Mouse (Mus musculus) spleen, postnatal 36 days (tissue): ENCODE data around the gene Sesn2.
"Not testable (repeated sequence)": the region's sequence is repeated elsewhere in the genome, so short reads cannot be mapped to it uniquely, and the experiment has no call there.

Experiments used
- DNase-seq, 2 experiments: peaks; one replicate each; pipeline ENCODE4 v3.0.0; 2022; ENCODE audit warnings: low spot score in 2 of 2, mixed read lengths in 1 of 2

The Sesn2 gene

DNA sequence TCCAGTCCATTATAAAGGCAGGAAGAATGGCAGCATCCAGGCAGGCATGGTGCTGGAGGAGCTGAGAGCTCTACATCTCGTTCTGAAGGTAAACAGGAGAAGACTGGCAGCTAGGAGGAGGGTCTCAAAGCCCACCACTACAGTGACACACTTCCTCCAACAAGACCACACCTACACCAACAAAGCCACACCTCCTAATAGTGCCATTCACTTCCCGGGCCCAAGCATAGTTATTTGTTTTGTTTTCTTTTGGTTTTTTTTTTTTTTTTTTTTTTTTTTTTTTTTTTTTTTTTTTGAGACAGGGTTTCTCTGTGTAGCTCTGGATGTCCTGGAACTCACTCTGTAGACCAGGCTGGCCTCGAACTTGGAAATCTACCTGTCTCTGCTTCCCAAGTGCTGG is 28.2 kb downstream of the Sesn2 start:
- not testable (repeated sequence) for DNase-seq

DNA sequence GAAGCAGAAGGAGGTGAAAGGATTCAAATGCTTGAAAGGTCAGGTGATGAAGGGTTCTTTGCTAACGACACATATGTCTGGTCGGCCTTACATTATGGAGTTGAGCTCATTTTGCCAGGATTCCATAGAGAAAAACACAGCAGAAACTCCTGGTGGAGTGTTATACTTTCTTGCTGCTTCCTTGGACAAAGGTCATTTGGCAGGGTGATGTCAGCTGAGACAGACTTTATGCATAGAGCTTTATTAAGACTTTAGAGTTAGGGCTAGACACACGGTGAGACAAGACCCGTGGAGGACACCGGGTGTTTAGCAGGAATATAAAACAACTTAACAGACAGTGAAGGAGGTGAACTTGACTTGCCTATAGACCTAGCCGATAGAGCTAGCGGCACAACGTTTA is 32.5 kb downstream of the Sesn2 start:
- DNase-seq, result no peak

DNA sequence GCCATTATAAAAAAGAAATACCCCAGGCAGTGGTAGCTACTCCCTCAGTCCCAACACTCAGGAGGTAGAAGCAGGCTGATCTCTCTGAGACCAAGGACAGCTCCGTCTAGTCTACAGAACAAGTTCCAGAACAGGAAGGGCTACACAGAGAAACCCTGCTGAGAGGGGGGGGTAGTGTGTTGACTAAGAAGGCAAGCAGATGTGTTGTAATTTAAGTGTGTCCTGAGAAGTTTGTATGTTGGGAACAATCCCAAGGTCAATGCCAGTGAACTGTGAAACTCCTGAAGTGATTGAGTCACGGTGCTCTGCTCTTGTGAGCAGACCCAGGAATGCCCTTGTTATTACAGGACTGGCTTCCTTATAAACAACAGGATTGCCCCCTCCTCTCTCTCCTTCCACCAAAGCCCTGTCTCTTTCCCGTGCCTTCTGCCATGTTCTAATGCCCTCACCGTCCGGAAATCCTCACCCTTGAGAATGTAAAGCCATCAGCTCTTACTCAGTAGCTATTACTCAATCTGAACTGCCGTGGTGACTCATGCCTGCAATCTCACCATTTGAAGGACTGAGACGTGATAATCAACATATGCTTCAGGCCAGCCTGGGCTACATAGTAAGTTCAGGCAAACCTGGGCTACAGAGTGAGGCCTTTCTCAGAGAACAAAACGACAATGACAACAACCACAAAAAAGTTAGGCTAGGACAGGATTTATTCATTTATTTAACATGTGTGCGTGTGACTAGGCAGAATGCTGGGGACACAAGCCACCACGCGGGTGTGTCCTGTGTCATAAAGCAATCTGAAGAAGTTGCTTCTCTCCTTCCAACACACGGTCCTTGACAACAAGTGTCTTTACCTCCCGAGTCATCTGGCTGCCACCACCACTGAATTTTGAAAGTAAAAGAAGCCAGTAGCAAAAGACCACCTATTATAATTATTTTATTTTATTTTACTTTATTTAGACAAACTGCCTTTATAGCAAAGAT is 34.1 kb downstream of the Sesn2 start:
- DNase-seq, result no peak

DNA sequence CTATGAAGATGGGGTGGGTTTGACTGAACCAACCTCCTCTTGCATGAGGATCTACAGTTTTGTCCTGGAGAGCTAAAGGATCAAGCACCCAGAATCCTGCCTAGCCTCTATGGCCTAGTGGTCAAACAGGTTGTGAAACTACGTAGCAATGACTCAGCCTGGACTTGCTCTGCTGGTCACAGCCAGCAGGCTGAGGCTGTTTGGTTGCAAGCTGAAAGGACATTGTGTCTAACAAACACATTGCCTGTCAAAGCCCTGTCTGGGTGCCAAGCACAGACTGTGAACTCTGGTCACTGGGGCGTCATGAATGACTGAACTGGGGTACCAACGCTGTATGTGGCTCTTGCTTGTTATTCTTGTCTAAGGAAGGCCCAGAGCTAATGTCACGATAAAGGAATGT is 35.7 kb downstream of the Sesn2 start:
- peak; percentile 27 to 32 for DNase-seq

DNA sequence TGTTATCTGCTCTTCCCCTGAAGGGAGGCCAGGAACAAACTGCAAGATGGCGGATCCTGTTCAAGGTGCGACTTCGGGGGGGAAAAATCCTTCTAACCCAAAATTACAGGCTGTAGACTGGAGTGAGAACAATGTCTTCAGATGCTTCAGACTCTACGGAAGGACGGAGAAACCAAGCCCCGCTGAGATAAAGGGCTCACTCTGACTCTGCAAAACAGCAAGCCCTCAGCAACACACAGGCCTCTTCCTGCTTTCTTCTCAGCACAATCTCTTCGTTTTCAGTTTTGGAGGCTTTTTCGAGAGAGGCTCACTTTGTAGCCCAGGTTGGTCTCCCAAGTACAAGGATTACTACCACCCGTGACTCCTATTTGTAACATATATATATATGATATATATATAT is 36.9 kb downstream of the Sesn2 start:
- no peak for DNase-seq

DNA sequence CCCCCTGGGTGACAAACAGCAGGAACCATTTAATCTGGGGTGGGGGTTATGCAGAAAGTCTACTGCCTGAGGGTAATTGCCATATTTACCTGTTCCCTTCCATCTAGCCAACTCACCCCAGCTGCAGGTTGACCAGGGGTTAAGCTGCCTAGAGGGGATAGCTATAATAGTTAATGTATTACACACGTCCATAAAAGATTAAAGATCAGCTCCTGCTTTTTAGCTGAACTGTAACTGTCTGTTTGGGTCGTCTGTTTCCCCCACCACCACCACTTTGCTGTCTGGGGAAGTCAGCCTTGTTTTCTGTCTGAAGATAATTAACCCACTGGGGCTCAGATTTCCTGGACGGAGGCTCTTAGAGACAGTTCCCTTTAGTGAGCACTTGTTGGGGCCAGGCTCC is 40.4 kb downstream of the Sesn2 start:
- DNase-seq, result no peak

DNA sequence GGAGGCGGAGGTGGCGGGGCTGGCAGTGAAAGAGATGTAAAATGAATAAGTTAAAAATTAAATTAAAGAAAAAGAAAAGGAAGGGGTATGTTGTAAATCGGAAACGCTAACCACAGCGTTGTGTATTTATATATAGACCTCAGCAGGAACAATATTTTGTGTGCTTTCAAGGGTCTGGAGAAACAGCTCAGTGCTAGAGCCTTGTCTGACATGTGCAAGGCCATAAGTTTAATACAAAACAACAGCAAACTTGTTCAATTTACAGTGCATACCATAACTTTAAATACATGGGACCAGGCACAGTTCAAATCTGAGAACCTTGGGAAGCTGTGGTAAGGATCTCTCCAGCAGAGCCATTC is 46.1 kb downstream of the Sesn2 start:
- DNase-seq, result no peak

DNA sequence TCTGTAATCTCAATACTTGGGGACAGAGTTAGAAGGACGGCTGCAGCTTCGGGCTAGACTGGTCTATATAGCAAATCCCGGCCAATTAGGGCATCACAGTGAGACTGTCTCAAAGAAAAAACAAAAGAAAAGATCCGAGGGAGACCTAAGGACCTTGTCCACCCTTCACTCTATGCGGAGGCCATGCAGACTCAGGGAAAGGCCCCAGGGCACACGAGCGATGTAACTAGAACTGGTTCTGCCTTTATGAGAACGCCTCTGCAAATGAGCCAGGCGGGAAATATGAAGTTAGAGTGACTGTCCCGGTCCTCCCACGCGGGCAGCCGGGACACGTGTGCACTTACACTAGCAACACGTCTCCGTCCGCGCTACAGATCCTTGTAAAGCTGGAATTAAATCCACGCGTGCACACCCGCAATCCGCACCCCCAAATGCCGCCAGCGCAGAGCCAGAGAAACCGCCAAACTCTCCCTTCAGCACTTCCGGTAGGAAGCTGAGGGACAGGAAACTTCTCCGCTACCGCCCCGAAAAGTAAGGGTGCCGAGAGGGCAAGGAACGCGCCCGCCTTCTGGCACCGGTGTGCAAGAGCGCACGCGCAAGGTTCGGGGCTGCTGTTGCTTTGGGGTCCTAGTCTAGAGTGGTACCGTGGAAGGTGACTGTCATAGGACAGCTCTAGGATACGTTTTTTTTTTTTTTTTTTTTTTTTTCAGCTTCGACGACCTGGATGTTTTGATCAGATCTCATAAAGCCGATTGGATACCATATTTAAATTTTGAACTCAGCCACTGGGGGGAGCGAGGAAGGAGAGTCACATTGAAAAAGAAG is 46.7 kb downstream of the Sesn2 start, which contains the start of gene Med18:
Gene Med18 (minus strand): TSS at position 492 of the 825 bp plus-strand sequence.
- peak; percentile 93 to 94 for DNase-seq

DNA sequence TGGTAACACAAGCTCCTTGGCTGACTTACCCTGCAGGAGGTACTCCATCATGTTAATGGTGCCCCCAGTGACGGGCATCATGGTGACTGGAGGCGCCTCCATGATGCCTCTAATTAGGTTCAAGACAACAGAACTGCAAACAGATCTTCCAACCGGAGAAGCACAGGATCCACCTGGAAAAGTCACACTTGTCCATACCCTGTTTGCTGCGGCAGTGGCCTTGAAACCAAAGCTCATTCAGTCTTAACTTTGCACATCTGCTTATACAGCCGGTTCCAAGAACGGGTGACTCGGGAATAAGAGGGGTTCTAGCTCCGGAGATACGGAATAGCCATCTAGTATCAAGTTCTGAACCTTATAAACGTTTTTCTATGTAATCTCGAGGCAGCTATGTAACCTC is 47.5 kb downstream of the Sesn2 start:
- no peak for DNase-seq

DNA sequence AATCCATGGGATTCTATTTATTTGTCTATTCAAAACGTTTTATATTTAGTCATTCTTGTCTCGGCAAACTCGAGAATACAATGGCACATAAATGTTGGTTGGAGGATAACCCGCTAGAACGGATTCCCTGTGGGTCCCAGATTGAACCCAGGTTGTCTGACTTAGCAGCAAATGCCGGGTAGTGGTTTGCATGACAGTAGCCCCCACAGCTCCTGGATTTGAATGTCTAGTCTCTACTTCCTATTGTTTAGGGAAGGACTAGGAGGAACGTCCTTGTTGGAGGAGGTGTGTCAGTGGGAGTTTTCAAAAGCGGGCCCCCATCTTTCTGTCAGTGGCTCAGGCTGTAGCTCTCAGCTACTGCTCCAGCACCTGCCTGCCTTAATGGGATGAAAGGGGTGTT is 50.1 kb downstream of the Sesn2 start:
- no peak for DNase-seq

DNA sequence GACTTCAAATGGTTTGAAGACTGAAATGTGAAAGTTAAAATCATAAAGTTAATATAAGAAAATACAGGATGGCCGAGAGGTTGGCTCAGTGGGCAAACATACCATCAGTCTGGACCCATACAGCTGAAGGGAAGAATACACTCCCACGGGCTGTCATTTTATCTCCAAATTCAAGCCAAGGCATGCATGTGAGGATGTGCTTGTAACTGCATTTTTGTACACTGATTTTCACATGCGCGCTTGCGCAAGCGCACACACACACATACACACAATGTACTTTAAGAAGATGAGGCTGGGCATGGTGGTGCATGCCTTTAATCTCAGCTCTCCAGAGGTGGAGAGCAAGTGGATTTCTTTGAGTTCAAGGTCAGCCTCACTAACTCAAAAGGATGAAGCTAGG is 54.7 kb downstream of the Sesn2 start:
- no peak for DNase-seq

DNA sequence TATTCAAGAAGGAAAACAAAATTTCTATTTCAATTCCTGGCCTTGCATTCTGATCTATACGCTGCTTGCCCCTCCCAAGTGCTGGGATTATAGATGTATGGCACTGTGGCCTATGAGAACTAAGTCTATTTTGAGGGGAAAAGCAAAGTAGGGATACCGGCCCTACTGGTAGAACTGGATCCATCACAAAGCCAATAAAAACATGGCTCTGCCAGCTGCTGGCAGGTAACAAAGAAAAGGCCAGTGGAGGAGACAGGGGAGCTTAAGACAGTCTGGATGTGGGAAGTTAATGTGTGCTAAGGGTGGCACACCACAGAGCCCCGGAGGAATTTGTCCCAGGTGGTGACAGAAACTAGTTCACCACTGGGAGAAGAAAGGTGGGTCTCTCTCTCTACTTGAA is 55.2 kb downstream of the Sesn2 start:
- DNase-seq, result no peak

DNA sequence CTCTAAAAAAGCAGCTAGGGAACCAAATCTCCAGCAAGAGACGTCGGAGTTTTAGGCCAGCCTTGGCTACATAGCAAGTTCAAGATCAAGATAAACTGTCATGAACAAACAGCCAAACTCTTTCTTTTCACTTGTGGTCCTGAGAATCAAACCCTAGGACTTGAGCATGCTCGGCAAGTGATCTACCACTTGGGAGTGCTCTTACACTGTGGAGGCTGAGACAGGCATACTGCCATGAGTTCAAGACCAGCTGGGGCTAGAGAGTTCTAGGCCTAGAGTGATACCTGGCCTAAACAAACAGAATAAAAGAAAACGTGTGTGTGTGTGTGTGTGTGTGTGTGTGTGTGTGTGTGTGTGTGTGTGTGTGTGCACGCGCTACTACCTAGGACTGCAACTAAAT is 56.1 kb downstream of the Sesn2 start:
- DNase-seq, result no peak

DNA sequence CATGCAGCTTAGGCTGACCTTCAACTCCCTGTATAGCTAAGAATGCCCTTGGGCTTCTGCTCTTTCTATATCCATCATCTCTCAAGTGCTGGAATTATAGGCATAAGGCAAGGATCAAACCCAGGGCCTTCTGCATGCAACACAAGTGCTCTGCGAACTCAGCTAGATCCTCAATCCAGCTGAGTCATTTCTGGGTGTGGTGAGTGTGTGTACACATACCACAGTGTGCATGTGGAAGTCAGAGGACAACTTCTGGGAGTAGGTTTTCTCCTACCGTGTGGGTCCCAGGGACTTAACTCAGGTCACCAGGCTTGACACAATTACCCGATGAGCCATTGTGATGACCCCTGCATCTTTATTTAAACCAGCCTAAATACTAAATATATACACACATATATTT is 60.5 kb downstream of the Sesn2 start:
- DNase-seq, result no peak

DNA sequence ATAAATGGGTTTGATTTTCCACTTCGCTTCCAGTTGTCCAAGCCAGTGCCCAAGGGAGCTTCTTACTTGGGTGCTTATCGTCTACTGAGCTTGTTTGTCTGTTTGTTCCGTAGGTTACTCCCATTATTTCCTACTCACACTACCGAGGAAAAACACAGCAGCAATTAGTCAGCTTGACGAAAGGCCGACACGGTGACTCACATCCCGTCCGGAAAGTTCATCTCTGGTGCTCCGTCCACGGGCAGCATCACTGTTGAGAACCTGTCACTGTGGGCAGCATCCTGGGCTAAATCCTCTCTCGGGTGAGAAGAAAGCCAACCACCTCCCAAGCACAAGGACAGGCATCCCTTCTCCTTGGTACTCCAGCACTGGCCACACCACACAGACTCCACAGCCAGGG is 64.2 kb downstream of the Sesn2 start:
- no peak for DNase-seq

DNA sequence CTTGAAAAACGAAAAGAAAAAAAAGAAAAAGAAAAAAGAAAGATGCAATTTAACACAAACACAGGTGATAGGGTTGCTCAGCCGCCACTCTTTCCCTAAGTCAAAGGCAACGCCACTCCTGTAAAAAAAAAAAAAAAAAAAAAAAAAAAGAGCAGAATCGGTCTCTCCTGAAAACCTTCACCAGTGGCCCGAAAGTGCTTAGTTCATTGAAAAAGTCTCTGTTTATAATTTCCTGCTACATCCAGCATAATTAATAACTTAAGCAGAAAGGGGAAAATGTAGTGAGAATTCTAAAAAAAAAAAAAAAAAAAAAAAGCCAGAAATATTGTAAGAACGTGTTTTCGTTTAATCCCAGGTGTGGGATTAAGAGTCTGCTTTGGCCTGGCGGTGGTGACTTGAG is 65.8 kb downstream of the Sesn2 start:
- DNase-seq, result no peak
